In the genomic region with DNA sequence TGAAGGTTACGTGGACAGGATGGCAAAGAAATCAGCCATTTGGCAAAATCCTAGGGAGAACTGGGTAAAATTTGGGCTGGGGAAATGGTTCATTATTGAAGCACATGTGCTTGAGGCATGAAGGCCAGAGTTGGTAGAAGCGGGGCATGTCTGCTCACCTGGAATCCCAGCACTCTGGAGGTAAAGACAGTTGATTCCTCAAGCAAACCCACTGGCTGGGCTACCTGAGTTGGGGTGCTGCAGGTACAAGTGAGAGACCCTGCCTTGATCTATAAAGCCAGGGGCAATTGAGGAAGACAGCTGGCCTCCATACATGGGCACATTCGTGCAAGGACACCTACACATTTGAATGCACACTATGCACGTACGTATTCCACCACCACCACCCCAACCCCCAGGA, we compare ENCODE assay signal across 8 mouse cellular contexts. TPM values are rescaled to one million over a fixed set of nuclear protein-coding genes. Genes with fewer than 3 reads are reported as not detected.
DNase-seq lines count a peak whose midpoint lies in the region; ATAC-seq and TF ChIP-seq lines count a peak whose summit lies in the region.

No protein-coding gene starts in this region.

- TF ChIP-seq POLR2A in liver, adult 2 months (IDR thresholded peaks at IDR 0.05; ENCODE audit: extremely low read depth, insufficient read depth, low read length) = no peak
- no peak for TF ChIP-seq POLR2A in embryonic fibroblast, embryonic 13.5 days (IDR thresholded peaks at IDR 0.05; ENCODE audit: low read depth, low read length)

- H3K4me3 ChIP-seq in liver, adult 2 months (ENCODE audit: insufficient read depth, low read depth, low read length) = 0 out of 2 replicates have a peak overlapping the region, but pooled peaks have one; percentile 87
- peak overlapping the region; percentile 99; the same call in 1 of the 2 replicates for H3K4me3 ChIP-seq in embryonic fibroblast, embryonic 13.5 days (ENCODE audit: insufficient read depth, low read length)
- peak overlapping the region; percentile 62 for H3K4me3 ChIP-seq in hindbrain, embryonic 13.5 days
- peak overlapping the region; percentile 56 for H3K4me3 ChIP-seq in midbrain, embryonic 15.5 days

- no peak for ATAC-seq in hindbrain, embryonic 13.5 days (ENCODE audit: low FRiP score)
- ATAC-seq in midbrain, embryonic 15.5 days (replicated peaks) = no peak

- no peak for TF ChIP-seq CTCF in liver, adult 2 months (IDR thresholded peaks at IDR 0.05; ENCODE audit: low read depth, low read length)
- TF ChIP-seq CTCF in embryonic fibroblast, embryonic 13.5 days (IDR thresholded peaks at IDR 0.05; ENCODE audit: borderline replicate concordance, insufficient read depth, low read length) = no peak

- WGBS in liver, adult 2 months = 90% methylated on average over 5 of the region's 5 CpGs
- 95% methylated on average over 5 of the region's 5 CpGs for WGBS in hindbrain, embryonic 13.5 days
- 94% methylated on average over 5 of the region's 5 CpGs for WGBS in midbrain, embryonic 15.5 days

- H3K36me3 ChIP-seq in liver, adult 2 months (ENCODE audit: control insufficient read depth, insufficient read depth, low read length) = peaks cover 4% of the 10 kb centered on the region
- peaks cover 42% of the 10 kb centered on the region for H3K36me3 ChIP-seq in hindbrain, embryonic 13.5 days
- peaks cover 2% of the 10 kb centered on the region; the same call in 1 of the 2 replicates for H3K36me3 ChIP-seq in midbrain, embryonic 15.5 days (replicated peaks)

- no peaks in the 10 kb centered on the region for H3K79me2 ChIP-seq in liver, adult 2 months (ENCODE audit: control insufficient read depth, insufficient read depth, low read length)

- H3K9ac ChIP-seq in liver, adult 2 months (ENCODE audit: low read depth, low read length) = no peak overlapping the region
- peak overlapping the region; percentile 65 for H3K9ac ChIP-seq in hindbrain, embryonic 13.5 days
- no peak overlapping the region for H3K9ac ChIP-seq in midbrain, embryonic 15.5 days

- peaks cover 5% of the 10 kb centered on the region; the same call in 1 of the 2 replicates for H3K4me1 ChIP-seq in liver, adult 2 months (ENCODE audit: control insufficient read depth, insufficient read depth, low read length)
- no peaks in the 10 kb centered on the region for H3K4me1 ChIP-seq in embryonic fibroblast, embryonic 13.5 days (ENCODE audit: control insufficient read depth, insufficient read depth, low read length)
- peaks cover 7% of the 10 kb centered on the region for H3K4me1 ChIP-seq in hindbrain, embryonic 13.5 days (replicated peaks)
- H3K4me1 ChIP-seq in midbrain, embryonic 15.5 days = peaks cover 8% of the 10 kb centered on the region

- H3K27me3 ChIP-seq in liver, adult 2 months (ENCODE audit: control insufficient read depth, insufficient read depth, low read length) = no peaks in the 10 kb centered on the region
- H3K27me3 ChIP-seq in hindbrain, embryonic 13.5 days = peaks cover 6% of the 10 kb centered on the region; the same call in 1 of the 2 replicates
- no peaks in the 10 kb centered on the region for H3K27me3 ChIP-seq in midbrain, embryonic 15.5 days (replicated peaks)

- H3K9me3 ChIP-seq in hindbrain, embryonic 13.5 days = no peaks in the 10 kb centered on the region
- H3K9me3 ChIP-seq in midbrain, embryonic 15.5 days = no peaks in the 10 kb centered on the region

- no peak for DNase-seq in liver, adult 2 months (ENCODE audit: extremely low read depth, low read depth, low spot score)
- DNase-seq in liver = no peak
- no peak for DNase-seq in spleen, postnatal 14 days (ENCODE audit: low spot score in 2 of 2)
- no peak for DNase-seq in right cerebral cortex, adult 18-20 months
- DNase-seq in frontal cortex, adult 2 months (ENCODE audit: extremely low spot score in 1 of 2, low spot score in 1 of 2) = no peak

- H3K4me2 ChIP-seq in hindbrain, embryonic 13.5 days = peak overlapping the region; percentile 59
- peak overlapping the region; percentile 58 for H3K4me2 ChIP-seq in midbrain, embryonic 15.5 days

- no peak overlapping the region; the same call in 1 of the 2 replicates for H3K27ac ChIP-seq in liver, adult 2 months (replicated peaks; ENCODE audit: insufficient read depth, low read depth, low read length)
- H3K27ac ChIP-seq in embryonic fibroblast, embryonic 13.5 days (ENCODE audit: insufficient read depth, low read length) = no peak overlapping the region
- H3K27ac ChIP-seq in hindbrain, embryonic 13.5 days = no peak overlapping the region
- H3K27ac ChIP-seq in midbrain, embryonic 15.5 days = no peak overlapping the region

RNA-seq across cellular contexts. Expression of gene Dmac2, which starts 0.9 kb away (rescaled TPM):
- total RNA-seq in liver, adult 2 months (2014; rRNA removed) = 36.0 and 40.7 TPM in 2 replicates
- polyA plus RNA-seq in liver, adult 2 months (2012; rRNA removed) = 62.3 and 64.0 TPM in 2 replicates
- 8.2 and 16.7 TPM in 2 replicates for polyA plus RNA-seq in embryonic fibroblast, embryonic 13.5 days (2011; ENCODE audit: insufficient read length, low read depth, missing spikeins)
- 35.8 and 42.6 TPM in 2 replicates for polyA plus RNA-seq in hindbrain, embryonic 13.5 days (2015; fragmentation: Nextera tagmentation; extraction: Ambion mirVana)
- 44.2 and 45.3 TPM in 2 replicates for polyA plus RNA-seq in midbrain, embryonic 15.5 days (2015; fragmentation: Nextera tagmentation; extraction: Ambion mirVana)
- polyA plus RNA-seq in frontal cortex, adult 2 months (2012; rRNA removed) = 78.7 and 82.1 TPM in 2 replicates

RNA-seq across cellular contexts. Expression of gene Erich4, which starts 4.4 kb away (rescaled TPM):
- total RNA-seq in liver, adult 2 months (2014; rRNA removed) = not detected in 2 replicates
- polyA plus RNA-seq in liver, adult 2 months (2012; rRNA removed) = not detected in 2 replicates
- not detected in 2 replicates for polyA plus RNA-seq in embryonic fibroblast, embryonic 13.5 days (2011; ENCODE audit: insufficient read length, low read depth, missing spikeins)
- polyA plus RNA-seq in hindbrain, embryonic 13.5 days (2015; fragmentation: Nextera tagmentation; extraction: Ambion mirVana) = not detected in 2 replicates
- polyA plus RNA-seq in midbrain, embryonic 15.5 days (2015; fragmentation: Nextera tagmentation; extraction: Ambion mirVana) = not detected in 2 replicates
- polyA plus RNA-seq in frontal cortex, adult 2 months (2012; rRNA removed) = 0.15 and 0.36 TPM in 2 replicates

RNA-seq across cellular contexts. Expression of gene B3gnt8, which starts 6.4 kb away (rescaled TPM):
- total RNA-seq in liver, adult 2 months (2014; rRNA removed) = 0.46 and 0.67 TPM in 2 replicates
- polyA plus RNA-seq in liver, adult 2 months (2012; rRNA removed) = 0.90 and 1.1 TPM in 2 replicates
- polyA plus RNA-seq in embryonic fibroblast, embryonic 13.5 days (2011; ENCODE audit: insufficient read length, low read depth, missing spikeins) = 0.68 and 0.83 TPM in 2 replicates
- 1.0 and 1.2 TPM in 2 replicates for polyA plus RNA-seq in hindbrain, embryonic 13.5 days (2015; fragmentation: Nextera tagmentation; extraction: Ambion mirVana)
- polyA plus RNA-seq in midbrain, embryonic 15.5 days (2015; fragmentation: Nextera tagmentation; extraction: Ambion mirVana) = 0.68 and 0.88 TPM in 2 replicates
- polyA plus RNA-seq in frontal cortex, adult 2 months (2012; rRNA removed) = 0.95 and 1.1 TPM in 2 replicates

RNA-seq across cellular contexts. Expression of gene Bckdha, which starts 38.7 kb away (rescaled TPM):
- total RNA-seq in liver, adult 2 months (2014; rRNA removed) = 273 and 293 TPM in 2 replicates
- polyA plus RNA-seq in liver, adult 2 months (2012; rRNA removed) = 521 and 573 TPM in 2 replicates
- polyA plus RNA-seq in embryonic fibroblast, embryonic 13.5 days (2011; ENCODE audit: insufficient read length, low read depth, missing spikeins) = 15.5 and 16.4 TPM in 2 replicates
- 46.3 and 49.2 TPM in 2 replicates for polyA plus RNA-seq in hindbrain, embryonic 13.5 days (2015; fragmentation: Nextera tagmentation; extraction: Ambion mirVana)
- 42.7 and 43.5 TPM in 2 replicates for polyA plus RNA-seq in midbrain, embryonic 15.5 days (2015; fragmentation: Nextera tagmentation; extraction: Ambion mirVana)
- polyA plus RNA-seq in frontal cortex, adult 2 months (2012; rRNA removed) = 67.9 and 71.9 TPM in 2 replicates

RNA-seq across cellular contexts. Expression of gene Exosc5, which starts 38.9 kb away (rescaled TPM):
- 30.4 and 32.1 TPM in 2 replicates for total RNA-seq in liver, adult 2 months (2014; rRNA removed)
- 70.3 and 75.1 TPM in 2 replicates for polyA plus RNA-seq in liver, adult 2 months (2012; rRNA removed)
- 21.6 and 25.3 TPM in 2 replicates for polyA plus RNA-seq in embryonic fibroblast, embryonic 13.5 days (2011; ENCODE audit: insufficient read length, low read depth, missing spikeins)
- 44.7 and 47.1 TPM in 2 replicates for polyA plus RNA-seq in hindbrain, embryonic 13.5 days (2015; fragmentation: Nextera tagmentation; extraction: Ambion mirVana)
- polyA plus RNA-seq in midbrain, embryonic 15.5 days (2015; fragmentation: Nextera tagmentation; extraction: Ambion mirVana) = 41.0 and 44.9 TPM in 2 replicates
- 33.9 TPM in 2 replicates for polyA plus RNA-seq in frontal cortex, adult 2 months (2012; rRNA removed)
